In genomic region chr3:67564731-67565357, GRCm38 (mm10) we compare ENCODE assay signal across 9 mouse cellular contexts. TPM values are rescaled to one million over a fixed set of nuclear protein-coding genes. Genes with fewer than 3 reads are reported as not detected.
A peak's percentile ranks its signal among the peaks of the same experiment; 100 is the strongest.
DNase-seq lines count a peak whose midpoint lies in the region; ATAC-seq lines count a peak whose summit lies in the region.
"Had no signal": no experiment of that assay in that cellular context is flagged by ENCODE, and none has a peak within 500 bp of the region (broad histone marks: within the 10 kb centered on the region; RNA-seq: fewer than 3 reads in every experiment).

No protein-coding gene starts in this region.

- no peaks in the 10 kb centered on the region for H3K9me3 ChIP-seq in midbrain, embryonic 12.5 days
- H3K9me3 ChIP-seq: limb, embryonic 12.5 days had no signal

- peak; percentile 38 for DNase-seq in kidney, postnatal 10 days
- no peak for DNase-seq in kidney, adult 18-20 months
- peak; percentile 19 for DNase-seq in MN1 (ENCODE audit: low spot score)
- DNase-seq in embryo, embryonic 10.5 days (ENCODE audit: low spot score) = peak; percentile 40
- DNase-seq in urinary bladder, postnatal 4 days (ENCODE audit: low spot score in 2 of 2) = no peak
- DNase-seq in adrenal gland, postnatal 10 days = no peak
- DNase-seq in cerebellum, postnatal 4 days (ENCODE audit: low spot score in 2 of 2) = no peak

- H3K4me3 ChIP-seq in midbrain, embryonic 12.5 days = no peak overlapping the region
- H3K4me3 ChIP-seq: limb, embryonic 12.5 days had no signal

- peaks cover 4% of the 10 kb centered on the region for H3K27me3 ChIP-seq in midbrain, embryonic 12.5 days
- H3K27me3 ChIP-seq: limb, embryonic 12.5 days had no signal

- no peaks in the 10 kb centered on the region for H3K4me1 ChIP-seq in midbrain, embryonic 12.5 days
- H3K4me1 ChIP-seq: limb, embryonic 12.5 days had no signal

- whole genome bisulfite sequencing in midbrain, embryonic 12.5 days = 65% methylated on average over 5 of the region's 5 CpGs

- H3K27ac ChIP-seq in midbrain, embryonic 12.5 days (replicated peaks) = no peak overlapping the region
- H3K27ac ChIP-seq: limb, embryonic 12.5 days had no signal

- ATAC-seq in midbrain, embryonic 12.5 days (ENCODE audit: low FRiP score, low read depth) = peak; percentile 81; the same call in 1 of the 2 replicates

- H3K4me2 ChIP-seq in midbrain, embryonic 12.5 days (replicated peaks) = no peak overlapping the region
- H3K4me2 ChIP-seq: limb, embryonic 12.5 days had no signal

- no peak overlapping the region for H3K9ac ChIP-seq in midbrain, embryonic 12.5 days (replicated peaks)
- H3K9ac ChIP-seq: limb, embryonic 12.5 days had no signal

- H3K36me3 ChIP-seq in midbrain, embryonic 12.5 days = no peaks in the 10 kb centered on the region
- H3K36me3 ChIP-seq: limb, embryonic 12.5 days had no signal

RNA-seq across cellular contexts. Expression of gene Mfsd1, which starts 17.7 kb away (rescaled TPM):
- polyA plus RNA-seq in midbrain, embryonic 12.5 days (2016; fragmentation: Nextera tagmentation; extraction: Ambion mirVana) = 53.9 and 56.3 TPM in 2 replicates
- 10 to 100 TPM; 58.7 to 62.8 TPM for total RNA-seq in adrenal gland, postnatal 10 days (2021)

RNA-seq across cellular contexts. Expression of gene Rarres1, which starts 49.5 kb away (rescaled TPM):
- polyA plus RNA-seq in midbrain, embryonic 12.5 days (2016; fragmentation: Nextera tagmentation; extraction: Ambion mirVana) = 0.86 and 1.1 TPM in 2 replicates
- 1 to 10 TPM; 1.7 to 1.8 TPM for total RNA-seq in adrenal gland, postnatal 10 days (2021)

Comparison
In these comparisons a context has a peak if more than half of its experiments do, and no peak if none do; other contexts are left out.
1. DNase-seq: peak in kidney, postnatal 10 days (single experiment), MN1 (single experiment) and embryo, embryonic 10.5 days (single experiment); none in kidney, adult 18-20 months (single experiment), urinary bladder, postnatal 4 days (0 of 2), adrenal gland, postnatal 10 days (single experiment) and cerebellum, postnatal 4 days (0 of 2).